Mouse (Mus musculus): ENCODE measurements around the gene Akap2.

The Akap2 gene

DNA sequence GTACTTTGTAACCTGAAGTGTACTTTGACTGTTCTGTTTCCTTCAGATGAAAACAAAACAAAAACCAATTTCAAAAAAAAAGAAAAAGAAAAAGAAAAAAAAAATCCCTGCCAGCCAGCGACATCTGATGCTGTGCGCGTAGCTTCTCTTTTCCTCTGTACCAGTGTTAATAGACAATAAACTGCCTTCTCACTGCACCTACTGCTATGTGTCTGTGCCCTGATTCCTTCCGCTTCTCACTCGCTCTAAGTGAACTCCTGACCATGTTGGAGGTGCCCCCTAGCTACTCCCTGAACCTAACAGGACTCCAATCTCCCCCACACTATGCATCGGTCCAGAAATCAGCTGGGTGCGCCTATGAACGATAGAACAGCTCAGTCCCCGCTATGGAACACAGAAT lies at the start of gene Akap2:
Gene Akap2, plus strand, starts transcription at position 304 of the 400 bp plus-strand sequence.
- DNase-seq = no peak

GRCm38 (mm10) chr4:57670813-57671469 lies 46.5 kb upstream of the Akap2 start:
- no peak for DNase-seq

- DNase-seq = no peak
These were observed 44.9 kb upstream of the Akap2 start for GRCm38 (mm10) chr4:57672541-57672940.

- DNase-seq = peak; percentile 74
These were observed 44.2 kb upstream of the Akap2 start for GRCm38 (mm10) chr4:57672996-57673906.

DNA sequence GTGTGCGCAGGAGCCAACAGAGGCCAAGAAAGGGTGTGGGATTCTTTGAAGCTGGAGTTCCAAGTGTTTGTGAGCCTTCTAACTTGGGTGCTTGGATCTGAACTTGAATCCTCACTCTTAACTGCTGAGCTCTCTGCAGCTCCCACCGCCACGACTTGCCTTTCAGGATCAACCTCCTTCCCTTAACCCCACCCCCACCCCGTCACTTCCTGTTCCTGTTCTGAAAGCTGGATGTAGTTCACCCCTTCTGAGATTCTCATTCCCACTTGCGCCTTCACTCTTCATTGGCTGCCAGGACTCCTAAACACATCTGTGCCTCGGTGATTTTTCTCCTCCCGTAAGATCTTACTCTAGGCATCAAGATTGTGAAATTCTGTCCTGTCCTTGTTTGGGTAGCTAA lies 43.1 kb upstream of the Akap2 start:
- DNase-seq = no peak

DNA sequence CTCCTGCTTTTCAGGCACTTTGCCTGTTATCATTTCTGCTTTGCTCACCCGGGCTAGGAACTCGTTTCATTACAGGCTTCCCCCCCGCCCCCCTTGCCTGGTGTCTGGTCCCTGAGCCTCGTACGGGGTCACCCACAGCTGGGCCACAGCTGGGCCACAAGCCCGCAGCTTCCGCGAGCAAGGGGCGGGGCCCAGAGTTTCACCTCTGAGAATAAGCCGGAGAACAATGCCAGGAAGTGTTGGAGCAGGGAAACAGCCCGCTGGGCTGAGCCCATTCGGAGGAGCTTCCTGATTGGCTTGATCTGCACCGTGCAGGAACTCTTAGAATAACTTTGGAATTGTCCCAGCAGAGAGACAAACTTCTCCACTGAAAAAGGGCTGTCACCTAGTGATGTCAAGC lies 42.1 kb upstream of the Akap2 start:
- DNase-seq = no peak

DNA sequence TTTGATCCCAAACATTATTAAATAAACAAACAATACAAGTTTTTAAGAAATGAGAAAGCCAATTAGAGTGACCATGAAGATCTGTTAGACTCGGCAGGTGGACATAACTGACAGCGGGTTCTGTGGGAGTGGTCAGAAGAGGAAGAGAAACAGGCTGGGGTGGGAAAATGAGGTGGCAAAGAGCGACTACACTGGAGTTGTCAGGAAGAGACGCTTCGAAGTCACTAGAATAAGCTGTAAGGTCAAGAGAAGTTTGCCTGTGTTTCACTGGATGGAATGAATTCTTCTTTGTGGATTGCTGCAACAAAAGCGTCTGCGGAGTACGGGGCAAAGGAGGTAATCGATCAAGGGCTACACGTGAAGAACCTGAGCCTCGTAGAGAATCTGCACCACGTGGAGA lies 39.5 kb upstream of the Akap2 start:
- no peak for DNase-seq

DNA sequence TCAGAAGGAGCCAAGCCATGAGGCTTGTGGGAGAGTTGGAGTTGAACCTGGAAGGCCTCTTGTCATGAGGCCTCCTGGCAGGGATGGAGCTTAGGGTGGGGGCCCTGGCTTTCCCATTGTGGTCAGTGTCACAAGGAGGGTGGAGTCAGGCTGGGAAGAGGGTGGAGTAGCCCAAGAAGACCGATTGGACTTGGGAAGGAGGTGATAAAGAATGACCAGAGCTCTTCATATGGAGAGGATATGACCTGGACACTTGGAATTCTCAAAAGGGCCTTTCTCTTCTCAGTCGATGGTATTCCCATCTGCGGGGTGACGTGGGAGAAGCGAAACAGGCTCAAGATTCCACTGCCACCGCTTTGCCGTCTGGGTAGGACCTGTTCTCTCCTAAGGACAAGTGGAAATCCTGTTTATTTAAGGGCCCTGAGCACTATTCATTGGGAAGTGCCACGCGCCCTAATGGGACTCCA lies 38.4 kb upstream of the Akap2 start:
- DNase-seq = no peak

DNA sequence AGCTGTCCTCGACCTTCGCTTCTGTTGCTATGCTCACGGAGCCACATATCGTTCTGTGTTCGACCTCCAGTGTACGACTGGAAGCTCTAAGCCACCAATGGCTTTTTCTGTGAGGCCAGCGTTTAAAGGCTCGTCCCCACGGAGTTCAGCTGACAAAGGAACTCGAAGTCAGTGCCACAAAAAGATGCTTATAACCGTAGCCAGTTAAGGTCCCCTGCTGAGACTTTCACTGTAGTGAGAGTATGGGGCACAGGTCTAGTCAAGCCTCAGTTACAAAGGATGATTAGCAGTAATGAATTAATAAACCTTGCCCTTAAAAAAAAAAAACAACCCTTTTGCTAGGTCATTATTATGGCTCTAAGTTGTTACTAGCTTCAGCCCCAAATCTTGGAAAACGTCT lies 37.3 kb upstream of the Akap2 start:
- no peak for DNase-seq

- no peak for DNase-seq
These were observed 35.9 kb upstream of the Akap2 start for GRCm38 (mm10) chr4:57681511-57681910.

DNA sequence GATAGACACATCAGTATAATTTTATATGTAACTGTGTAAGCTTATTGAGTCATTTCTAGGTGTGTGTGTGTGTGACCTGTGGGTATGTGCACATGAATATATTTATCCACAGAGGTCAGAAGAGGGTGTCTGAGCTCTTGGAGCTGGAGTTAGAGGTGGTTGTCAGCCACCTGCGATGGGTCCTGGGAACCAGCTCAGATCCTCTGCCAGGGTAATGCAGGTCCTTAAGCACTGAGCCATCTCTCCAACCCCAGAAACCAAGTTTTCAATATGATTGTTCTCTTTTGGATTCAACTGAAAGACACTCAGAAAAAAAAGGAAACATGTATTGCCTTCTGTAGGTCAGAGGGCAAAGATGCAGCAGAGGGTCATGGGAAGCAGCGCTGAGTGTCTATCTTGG lies 35.1 kb upstream of the Akap2 start:
- no peak for DNase-seq

- DNase-seq = no peak
These were observed 34.5 kb upstream of the Akap2 start for GRCm38 (mm10) chr4:57682944-57683343.

DNA sequence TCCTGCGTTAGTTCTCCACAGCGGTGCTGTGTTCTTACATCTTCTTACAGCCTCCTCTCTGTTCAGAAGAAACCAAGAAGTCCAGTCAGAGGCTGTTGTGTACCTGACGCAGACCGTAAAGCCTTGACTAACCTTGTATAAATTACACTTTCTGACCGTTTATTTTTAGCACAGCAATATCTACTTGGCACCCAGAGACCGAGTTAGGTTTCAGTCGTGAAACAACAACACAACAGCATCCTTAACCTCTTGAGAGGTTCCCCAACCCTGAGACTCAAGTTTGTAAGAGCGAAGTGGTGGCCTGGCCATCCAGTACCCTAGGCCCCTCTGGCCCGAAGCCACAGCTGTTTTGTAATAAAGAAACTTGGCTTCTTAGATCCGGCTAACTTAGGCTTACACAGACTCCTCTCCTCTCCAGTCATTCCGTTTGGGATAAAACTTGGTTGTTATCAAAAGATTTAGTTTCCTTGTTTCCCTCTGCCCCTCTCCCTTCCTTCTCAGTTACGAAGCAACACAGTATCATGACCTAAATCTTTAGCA lies 32.7 kb upstream of the Akap2 start:
- no peak for DNase-seq

DNA sequence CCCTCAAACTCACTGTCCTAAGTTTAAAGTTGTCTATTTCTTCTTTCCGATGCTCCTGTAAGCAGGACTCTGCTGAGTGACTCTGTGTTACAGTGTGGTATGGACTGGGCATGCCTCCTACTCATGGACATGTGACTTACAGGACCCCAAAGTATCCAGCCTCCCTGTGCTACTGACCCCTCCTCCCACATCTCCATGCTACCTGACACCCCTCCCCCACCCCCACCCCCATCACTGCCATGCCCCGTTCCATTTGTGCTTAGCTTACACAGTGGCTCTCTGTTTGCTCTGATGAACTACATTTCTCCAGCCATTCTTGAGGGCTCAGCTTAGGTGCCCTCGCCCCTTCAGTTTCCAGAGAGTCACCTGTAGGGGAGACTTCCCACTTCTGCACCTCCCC lies 30.7 kb upstream of the Akap2 start:
- no peak for DNase-seq

DNA sequence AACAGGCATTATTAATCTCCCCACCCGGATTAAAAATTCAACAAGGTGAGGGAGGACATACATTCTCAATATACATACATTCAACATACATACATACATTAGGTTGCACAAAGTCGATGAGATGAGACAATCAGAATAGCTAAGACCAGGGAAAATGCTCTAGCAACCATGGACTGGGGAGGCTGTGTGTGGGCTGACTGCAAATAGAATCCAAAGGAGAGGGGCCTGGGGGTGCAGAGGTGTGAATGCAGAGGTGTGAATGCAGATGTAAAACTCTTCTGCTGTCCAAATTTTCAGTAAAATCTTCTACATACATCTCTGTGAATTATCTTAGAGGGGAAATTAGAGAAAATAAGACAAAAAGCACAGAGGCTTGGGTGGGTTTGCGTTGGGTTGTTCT lies 29.9 kb upstream of the Akap2 start:
- no peak for DNase-seq

GRCm38 (mm10) chr4:57688131-57688530 lies 29.3 kb upstream of the Akap2 start:
- no peak for DNase-seq

GRCm38 (mm10) chr4:57690001-57690400 lies 27.5 kb upstream of the Akap2 start:
- DNase-seq = no peak

GRCm38 (mm10) chr4:57690805-57691204 lies 26.7 kb upstream of the Akap2 start:
- no peak for DNase-seq

- no peak for DNase-seq
These were observed 22.9 kb upstream of the Akap2 start for GRCm38 (mm10) chr4:57694356-57695136.

DNA sequence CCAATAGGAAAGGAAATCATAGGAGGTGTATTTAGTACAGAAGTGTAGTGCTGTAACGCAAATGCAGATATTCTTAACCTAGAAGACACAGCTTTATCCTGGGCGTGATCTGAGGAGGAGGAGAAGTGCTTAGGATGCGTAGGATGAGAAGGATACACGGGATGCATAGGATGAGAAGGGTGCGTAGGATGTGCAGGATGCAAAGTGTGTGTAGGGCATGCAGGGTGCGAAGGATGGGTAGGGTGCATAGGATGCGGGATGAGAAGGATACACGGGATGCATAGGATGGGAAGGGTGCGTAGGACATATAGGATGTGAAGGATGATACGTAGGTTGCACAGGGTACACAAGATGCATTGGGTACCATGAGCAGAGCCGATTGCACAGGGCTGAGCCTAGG lies 20.5 kb upstream of the Akap2 start:
- no peak for DNase-seq

DNA sequence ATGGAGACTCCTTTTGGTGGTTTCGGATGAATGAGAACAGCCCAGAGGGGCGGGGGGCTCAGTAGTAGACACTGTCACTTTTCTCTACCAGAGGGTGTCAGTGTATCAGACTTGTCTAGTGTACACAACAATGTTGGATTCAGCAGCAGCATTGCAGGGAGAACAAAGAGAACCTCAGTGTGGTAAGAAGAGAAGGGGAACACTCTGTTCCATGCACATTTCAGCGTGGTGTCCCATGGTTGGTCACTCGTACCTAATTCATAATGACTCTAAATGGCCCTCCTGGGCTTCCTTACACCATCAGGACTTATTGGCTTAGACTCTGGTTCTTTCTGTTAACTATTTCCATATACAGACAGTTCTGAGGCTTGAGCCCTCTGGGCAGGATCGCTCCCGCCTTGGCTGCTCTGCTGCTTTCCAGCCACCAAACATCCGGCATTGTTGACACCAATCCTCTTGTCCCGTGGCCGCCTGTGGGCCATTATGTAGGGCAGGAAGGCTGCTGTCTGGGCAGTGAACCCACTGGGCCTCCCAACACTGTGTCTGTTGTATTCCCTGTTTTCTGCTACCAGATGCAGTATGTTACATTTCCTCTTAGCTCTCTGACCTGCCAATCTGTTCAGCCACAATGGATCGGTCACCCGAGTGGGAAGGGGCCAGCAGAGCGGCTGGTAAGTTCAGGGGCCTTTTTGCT lies 19.4 kb upstream of the Akap2 start:
- DNase-seq = no peak

DNA sequence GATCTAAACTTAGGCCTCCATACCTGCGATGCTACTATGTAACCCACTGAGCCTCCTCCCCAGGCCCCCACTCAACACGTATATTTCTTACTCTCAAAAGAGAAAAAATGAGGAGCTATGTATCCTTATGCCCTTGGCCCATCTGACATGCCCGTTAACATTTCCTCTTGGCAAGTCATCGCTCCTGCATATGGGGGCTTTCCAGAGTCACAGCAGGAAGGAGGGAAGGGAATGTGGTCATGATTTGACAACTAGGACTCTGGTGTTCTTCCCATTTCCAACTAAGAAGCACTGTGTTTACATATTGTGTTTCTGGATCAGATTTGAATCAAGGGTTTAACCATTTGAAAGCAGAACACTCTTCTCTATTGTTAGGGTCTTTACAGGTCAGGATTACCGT lies 15.9 kb upstream of the Akap2 start:
- DNase-seq = no peak

Measured in cerebellum, adult 11 months (tissue).